Mouse (Mus musculus): ENCODE results near the gene Olfr1360. TPM values are rescaled to one million over a fixed set of nuclear protein-coding genes. Genes with fewer than 3 reads are reported as not detected.

Gene Olfr1360
- total and polyA plus RNA-seq, 3 experiments: not detected

DNA sequence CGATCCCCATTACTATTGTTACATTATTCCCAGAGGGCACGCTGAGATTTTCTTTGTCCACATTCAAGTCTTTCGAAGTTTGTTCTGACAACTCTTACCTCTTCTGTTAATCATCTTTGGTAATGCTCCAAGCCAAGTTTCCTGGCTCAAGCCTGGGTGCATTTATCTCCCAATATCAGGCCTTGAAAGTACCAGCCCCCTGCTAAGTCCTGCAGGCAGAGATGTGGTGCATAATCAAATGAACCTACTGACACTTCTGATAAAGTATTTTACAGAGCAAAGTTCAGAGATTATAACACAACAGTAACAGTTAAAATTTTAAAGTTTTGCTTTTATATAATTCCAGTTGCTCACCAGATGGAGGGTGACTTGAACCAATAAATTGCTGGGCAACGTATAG lies 34.5 kb upstream of the Olfr1360 start:
- H3K9me3 ChIP-seq (replicated peaks): no peaks in the 10 kb centered on the region
- ATAC-seq (ENCODE audit: extremely low read depth, insufficient number of reproducible peaks, low FRiP score, poor library complexity, severe bottlenecking) (no peak), DNase-seq (ENCODE audit: low spot score) (no peak)
- no peak for TF ChIP-seq GATA1 (IDR thresholded peaks at IDR 0.05; ENCODE audit: borderline replicate concordance, low read length)
- TF ChIP-seq GATA2 (IDR thresholded peaks at IDR 0.05; ENCODE audit: borderline replicate concordance, low read depth, low read length): no peak
- no peak for TF ChIP-seq CTCF (IDR thresholded peaks at IDR 0.05; ENCODE audit: low read depth, low read length)
- TF ChIP-seq TAL1 (conservative IDR thresholded peaks at IDR 0.05; ENCODE audit: low read depth, low read length): peak; percentile 31; the same call in 1 of the 2 replicates
- no peak for TF ChIP-seq POLR2AphosphoS5 (IDR thresholded peaks at IDR 0.05; ENCODE audit: insufficient replicate concordance, low read depth, low read length)
- peak overlapping the region; percentile 68; the same call in 1 of the 2 replicates for H3K4me3 ChIP-seq (ENCODE audit: low read depth, low read length)
- H3K36me3 ChIP-seq (replicated peaks): no peaks in the 10 kb centered on the region
- H3K4me1 ChIP-seq (ENCODE audit: insufficient read depth, low read depth, low read length): peaks cover 30% of the 10 kb centered on the region
- H3K27me3 ChIP-seq (ENCODE audit: insufficient read depth, low read length): no peaks in the 10 kb centered on the region

DNA sequence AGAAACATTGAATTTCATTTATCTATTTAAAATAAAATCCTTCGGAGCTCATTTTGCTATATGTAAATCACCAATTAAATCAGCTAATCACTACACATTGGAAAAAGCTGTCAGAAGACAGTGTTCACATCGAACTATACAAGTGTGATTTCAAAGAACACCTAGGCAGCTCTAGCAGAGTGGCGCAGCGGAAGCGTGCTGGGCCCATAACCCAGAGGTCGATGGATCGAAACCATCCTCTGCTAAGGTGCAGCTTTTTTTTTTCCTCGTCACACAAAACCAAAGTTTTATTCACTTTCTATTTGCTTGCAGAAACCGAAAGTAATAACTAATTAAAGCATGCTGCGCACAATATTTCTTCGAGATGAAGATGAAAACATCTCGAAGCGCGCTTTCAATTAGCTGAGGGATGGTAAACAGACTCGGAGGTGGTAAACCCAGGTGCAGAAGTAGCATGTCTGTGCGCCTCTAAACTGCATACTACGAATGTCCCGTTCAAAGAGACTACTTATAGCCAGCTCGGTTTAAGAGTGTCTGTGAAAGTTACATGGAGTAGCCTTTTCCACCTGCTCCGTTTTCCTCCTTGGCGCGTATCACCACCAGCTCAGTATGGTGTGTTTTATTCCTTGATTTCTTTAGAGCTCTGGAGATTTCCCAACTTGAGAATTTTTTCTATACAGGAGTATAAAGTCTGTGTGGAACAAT lies 33.8 kb upstream of the Olfr1360 start:
- DNase-seq (ENCODE audit: low spot score) (no peak), ATAC-seq (ENCODE audit: extremely low read depth, insufficient number of reproducible peaks, low FRiP score, poor library complexity, severe bottlenecking) (no peak)
- Histone ChIP-seq H3K4me1 (ENCODE audit: insufficient read depth, low read depth, low read length) (peaks cover 29% of the 10 kb centered on the region), H3K36me3 (replicated peaks) (no peaks in the 10 kb centered on the region), H3K27me3 (ENCODE audit: insufficient read depth, low read length) (no peaks in the 10 kb centered on the region), H3K9me3 (replicated peaks) (no peaks in the 10 kb centered on the region), H3K4me3 (ENCODE audit: low read depth, low read length) (peak overlapping the region; percentile 68)
- TF ChIP-seq GATA1 (IDR thresholded peaks at IDR 0.05; ENCODE audit: borderline replicate concordance, low read length) (no peak), TAL1 (conservative IDR thresholded peaks at IDR 0.05; ENCODE audit: low read depth, low read length) (no peak), GATA2 (IDR thresholded peaks at IDR 0.05; ENCODE audit: borderline replicate concordance, low read depth, low read length) (no peak), CTCF (IDR thresholded peaks at IDR 0.05; ENCODE audit: low read depth, low read length) (no peak), POLR2AphosphoS5 (IDR thresholded peaks at IDR 0.05; ENCODE audit: insufficient replicate concordance, low read depth, low read length) (no peak)

DNA sequence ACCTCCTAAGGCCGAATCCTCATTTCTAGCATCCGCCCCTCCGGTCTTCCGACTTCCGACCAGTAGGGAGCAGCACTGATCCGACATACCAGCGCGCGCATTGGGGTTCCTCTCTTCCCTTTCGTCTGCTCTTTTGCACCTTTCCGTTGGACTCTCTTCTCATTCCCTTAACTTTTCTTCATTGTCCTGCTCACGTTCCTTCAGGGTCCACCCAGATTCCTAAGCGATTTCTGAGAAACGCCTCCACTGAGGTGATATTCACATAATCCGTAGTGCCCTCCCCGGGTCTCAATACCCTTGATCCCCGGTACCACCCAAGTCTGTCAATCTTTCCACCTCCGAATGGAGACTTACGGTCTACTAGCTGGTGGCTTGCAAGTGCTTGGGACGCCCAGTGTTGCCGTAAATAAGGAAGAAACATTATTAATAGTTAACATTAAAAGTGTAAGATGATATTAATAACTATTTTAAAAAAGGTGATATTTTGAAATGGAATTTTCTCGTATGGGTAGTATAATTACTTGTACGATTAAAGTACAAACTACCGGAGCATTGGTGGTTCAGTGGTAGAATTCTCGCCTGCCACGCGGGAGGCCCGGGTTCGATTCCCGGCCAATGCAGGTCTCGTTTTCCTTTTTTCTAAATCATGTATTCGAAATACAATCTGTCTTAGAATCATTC lies 33.0 kb upstream of the Olfr1360 start:
- ATAC-seq (ENCODE audit: extremely low read depth, insufficient number of reproducible peaks, low FRiP score, poor library complexity, severe bottlenecking): peak; percentile 77
- no peaks in the 10 kb centered on the region for H3K9me3 ChIP-seq (replicated peaks)
- H3K4me3 ChIP-seq (ENCODE audit: low read depth, low read length): peak overlapping the region; percentile 72
- no peak for TF ChIP-seq POLR2AphosphoS5 (IDR thresholded peaks at IDR 0.05; ENCODE audit: insufficient replicate concordance, low read depth, low read length)
- TF ChIP-seq CTCF (IDR thresholded peaks at IDR 0.05; ENCODE audit: low read depth, low read length): 0 out of 2 replicates have a peak, but pooled peaks have one; percentile 28
- peak; percentile 27 for DNase-seq (ENCODE audit: low spot score)
- no peaks in the 10 kb centered on the region for H3K27me3 ChIP-seq (ENCODE audit: insufficient read depth, low read length)
- H3K36me3 ChIP-seq (replicated peaks): no peaks in the 10 kb centered on the region
- peaks cover 24% of the 10 kb centered on the region for H3K4me1 ChIP-seq (ENCODE audit: insufficient read depth, low read depth, low read length)

DNA sequence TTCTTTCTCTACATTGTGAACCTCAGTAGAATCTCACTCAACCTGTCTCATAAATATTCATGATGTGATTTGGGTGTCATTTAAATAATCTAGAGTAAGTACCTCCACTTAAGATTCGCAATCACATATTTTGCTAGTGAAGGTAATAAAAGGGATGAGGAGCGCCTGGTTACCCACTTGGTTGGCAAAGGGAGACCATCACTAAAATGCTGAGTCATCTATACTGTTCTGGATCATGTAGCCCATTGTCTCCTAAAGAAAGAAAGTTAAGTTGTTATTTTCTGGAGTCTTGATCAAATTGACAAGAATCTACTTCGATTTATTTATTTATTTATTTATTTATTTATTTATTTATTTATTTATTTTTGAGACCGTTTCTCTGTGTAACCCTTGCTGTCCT lies 29.5 kb upstream of the Olfr1360 start:
- no peaks in the 10 kb centered on the region for H3K36me3 ChIP-seq (replicated peaks)
- H3K4me3 ChIP-seq (ENCODE audit: low read depth, low read length): no peak overlapping the region
- TF ChIP-seq POLR2AphosphoS5 (IDR thresholded peaks at IDR 0.05; ENCODE audit: insufficient replicate concordance, low read depth, low read length) (no peak), GATA1 (IDR thresholded peaks at IDR 0.05; ENCODE audit: borderline replicate concordance, low read length) (no peak), CTCF (IDR thresholded peaks at IDR 0.05; ENCODE audit: low read depth, low read length) (no peak), GATA2 (IDR thresholded peaks at IDR 0.05; ENCODE audit: borderline replicate concordance, low read depth, low read length) (no peak), TAL1 (conservative IDR thresholded peaks at IDR 0.05; ENCODE audit: low read depth, low read length) (no peak)
- no peak for ATAC-seq (ENCODE audit: extremely low read depth, insufficient number of reproducible peaks, low FRiP score, poor library complexity, severe bottlenecking)
- H3K4me1 ChIP-seq (ENCODE audit: insufficient read depth, low read depth, low read length): peaks cover 7% of the 10 kb centered on the region
- no peak for DNase-seq (ENCODE audit: low spot score)
- no peaks in the 10 kb centered on the region for H3K9me3 ChIP-seq (replicated peaks)
- peaks cover 4% of the 10 kb centered on the region for H3K27me3 ChIP-seq (ENCODE audit: insufficient read depth, low read length)

DNA sequence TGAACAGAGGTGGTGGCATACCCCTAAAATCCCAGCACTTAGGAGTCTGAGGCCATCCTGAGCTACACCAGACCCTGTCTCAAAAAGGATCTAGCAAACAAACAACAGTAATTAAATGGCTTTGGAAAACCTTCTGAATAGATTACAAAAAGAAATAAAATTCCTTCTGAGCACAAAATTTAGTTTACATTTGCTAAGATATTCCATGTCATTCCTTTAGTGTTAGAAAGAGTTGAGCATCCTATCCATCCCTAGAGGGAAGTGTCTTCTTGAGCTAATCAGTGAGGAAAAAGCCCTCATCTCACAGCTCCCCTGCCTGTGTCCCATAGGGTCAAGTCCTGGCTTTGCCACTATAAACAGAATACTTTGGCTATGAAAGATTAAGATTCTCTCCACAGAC lies 20.6 kb upstream of the Olfr1360 start, which contains the start of gene Olfr1359:
Gene Olfr1359, plus strand, starts transcription at position 301 of the 400 bp plus-strand sequence.
- Histone ChIP-seq H3K27me3 (ENCODE audit: insufficient read depth, low read length) (peaks cover 12% of the 10 kb centered on the region), H3K4me3 (ENCODE audit: low read depth, low read length) (no peak within 1 kb of the TSS), H3K36me3 (replicated peaks) (no peaks in the 10 kb centered on the region), H3K4me1 (ENCODE audit: insufficient read depth, low read depth, low read length) (peaks cover 5% of the 10 kb centered on the region; the same call in 1 of the 2 replicates), H3K9me3 (replicated peaks) (no peaks in the 10 kb centered on the region)
- ATAC-seq (ENCODE audit: extremely low read depth, insufficient number of reproducible peaks, low FRiP score, poor library complexity, severe bottlenecking) (no peak), DNase-seq (ENCODE audit: low spot score) (no peak)
- TF ChIP-seq TAL1 (conservative IDR thresholded peaks at IDR 0.05; ENCODE audit: low read depth, low read length) (no peak), POLR2AphosphoS5 (IDR thresholded peaks at IDR 0.05; ENCODE audit: insufficient replicate concordance, low read depth, low read length) (no peak), CTCF (IDR thresholded peaks at IDR 0.05; ENCODE audit: low read depth, low read length) (no peak), GATA2 (IDR thresholded peaks at IDR 0.05; ENCODE audit: borderline replicate concordance, low read depth, low read length) (no peak), GATA1 (IDR thresholded peaks at IDR 0.05; ENCODE audit: borderline replicate concordance, low read length) (no peak)

DNA sequence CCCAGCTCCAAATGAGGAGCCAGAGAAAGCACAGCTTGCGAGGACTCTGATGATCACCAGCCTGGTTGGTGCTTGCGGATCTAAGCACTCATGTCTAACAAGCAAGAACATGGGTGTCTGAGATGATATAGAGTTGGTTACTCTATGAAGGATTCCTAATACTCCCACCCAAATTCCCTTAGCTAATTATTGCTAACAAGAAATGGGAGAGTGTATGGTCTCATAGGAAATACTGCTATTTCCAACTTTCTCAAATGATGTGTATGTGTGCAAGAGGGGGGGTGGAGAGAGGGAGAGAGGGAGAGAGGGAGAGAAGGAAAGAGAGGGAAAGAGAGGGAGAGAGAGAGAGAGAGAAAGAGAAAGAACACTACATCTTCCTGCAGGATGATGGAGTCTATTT lies 13.9 kb downstream of the Olfr1360 start, which contains the start of gene Olfr1361:
Gene Olfr1361, minus strand, starts transcription at position 101 of the 400 bp plus-strand sequence.
- Histone ChIP-seq H3K9me3 (replicated peaks) (no peaks in the 10 kb centered on the region), H3K4me3 (ENCODE audit: low read depth, low read length) (no peak within 1 kb of the TSS), H3K4me1 (ENCODE audit: insufficient read depth, low read depth, low read length) (no peaks in the 10 kb centered on the region), H3K36me3 (replicated peaks) (no peaks in the 10 kb centered on the region), H3K27me3 (ENCODE audit: insufficient read depth, low read length) (peaks cover 4% of the 10 kb centered on the region; the same call in 1 of the 2 replicates)
- DNase-seq (ENCODE audit: low spot score) (no peak), ATAC-seq (ENCODE audit: extremely low read depth, insufficient number of reproducible peaks, low FRiP score, poor library complexity, severe bottlenecking) (no peak)
- TF ChIP-seq GATA2 (IDR thresholded peaks at IDR 0.05; ENCODE audit: borderline replicate concordance, low read depth, low read length) (no peak), POLR2AphosphoS5 (IDR thresholded peaks at IDR 0.05; ENCODE audit: insufficient replicate concordance, low read depth, low read length) (no peak), GATA1 (IDR thresholded peaks at IDR 0.05; ENCODE audit: borderline replicate concordance, low read length) (no peak), CTCF (IDR thresholded peaks at IDR 0.05; ENCODE audit: low read depth, low read length) (no peak), TAL1 (conservative IDR thresholded peaks at IDR 0.05; ENCODE audit: low read depth, low read length) (no peak)

All from G1E (cell line).